Mouse (Mus musculus) kidney, postnatal 4 days (tissue): ENCODE results near the gene Fam184a.
A peak's percentile ranks its signal among the peaks of the same experiment; 100 is the strongest.

Experiments used
- DNase-seq, 2 experiments: peaks; one replicate each; pipeline ENCODE4 v3.0.0; 2021; ENCODE audit warnings: mixed read lengths in 2 of 2

The Fam184a gene

GRCm38 (mm10) chr10:53750955-53751652, at the start of gene Fam184a:
TSS of gene Fam184a (minus strand) at chr10:53751123.
- peak; percentile 77 to 84 for DNase-seq

- DNase-seq: no peak
Observed at GRCm38 (mm10) chr10:53796258-53796581, 45.3 kb upstream of the Fam184a start.

DNA sequence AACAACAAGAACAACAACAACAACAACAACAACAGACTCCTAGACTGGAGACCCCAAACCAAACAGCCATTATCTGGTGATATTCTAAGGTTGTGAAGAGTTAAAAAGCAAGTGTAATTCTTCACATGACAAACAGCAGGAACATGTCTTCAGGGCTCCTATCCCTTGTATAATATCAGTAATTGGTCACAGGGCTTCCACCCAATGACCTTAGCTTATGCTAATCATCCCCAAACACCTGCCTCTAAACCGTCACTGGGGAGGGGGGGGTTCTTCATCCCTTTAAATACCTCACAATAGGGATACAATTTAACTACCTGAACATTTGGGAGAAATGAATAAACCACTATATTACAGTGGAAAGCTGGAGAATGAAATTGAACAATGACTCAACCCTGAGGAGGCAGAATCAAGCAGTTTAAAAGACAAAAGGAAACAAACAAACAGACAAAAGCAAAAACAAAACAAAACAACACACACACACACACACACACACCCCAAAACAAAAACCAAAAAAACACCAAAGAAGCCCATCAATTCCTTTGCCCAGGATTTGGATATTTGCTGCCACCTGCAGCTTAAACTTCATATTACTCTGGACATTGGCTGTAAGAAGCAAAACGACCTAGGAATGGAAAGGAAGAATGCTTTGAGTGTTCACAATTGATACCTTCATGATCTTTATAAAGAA, 44.8 kb upstream of the Fam184a start:
- peak; percentile 40 to 41 for DNase-seq

DNA sequence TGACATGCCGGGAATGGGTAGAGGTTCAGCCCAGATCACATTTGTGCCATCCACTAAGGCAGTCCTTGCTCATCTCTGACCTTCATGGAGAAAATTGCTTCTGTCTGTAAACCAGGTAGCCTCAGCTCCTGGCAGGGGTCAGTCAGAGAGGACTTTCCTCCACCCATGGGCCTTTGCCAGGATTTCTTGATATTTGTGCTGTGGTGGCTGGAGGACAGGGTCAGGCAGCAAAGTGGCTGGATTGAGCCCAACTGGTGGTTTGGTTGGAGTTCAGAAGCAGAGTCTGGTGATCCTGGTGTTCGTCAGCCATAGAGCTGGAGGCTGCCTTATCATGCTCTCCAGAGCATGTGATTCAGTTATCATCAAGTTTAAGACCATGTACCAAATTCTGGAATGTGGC, 40.4 kb upstream of the Fam184a start:
- DNase-seq: no peak

GRCm38 (mm10) chr10:53776591-53776990, 25.7 kb upstream of the Fam184a start:
- DNase-seq: no peak

DNA sequence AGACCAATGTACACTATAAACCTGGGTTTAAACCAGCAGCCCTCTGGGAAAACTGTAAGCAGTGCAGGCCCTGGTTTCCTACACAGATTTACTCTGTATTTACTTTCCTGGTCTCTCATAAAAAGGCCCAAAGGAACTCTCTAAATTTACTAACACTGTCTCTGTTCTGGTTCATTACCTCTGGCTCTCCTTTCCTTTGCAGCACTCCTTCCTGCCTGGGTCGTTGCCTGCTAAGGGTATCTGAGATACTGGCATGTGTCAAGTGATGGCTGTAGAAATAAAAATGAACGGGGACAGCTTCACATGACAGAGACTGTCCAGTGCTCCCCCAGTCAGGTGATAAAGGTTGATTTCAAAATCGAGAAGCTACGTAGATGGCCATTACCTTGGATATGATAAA, 21.8 kb upstream of the Fam184a start:
- no peak for DNase-seq

- no peak for DNase-seq
Observed at GRCm38 (mm10) chr10:53771480-53771879, 20.6 kb upstream of the Fam184a start.

- DNase-seq: no peak
Observed at GRCm38 (mm10) chr10:53768745-53769144, 17.8 kb upstream of the Fam184a start.

- no peak for DNase-seq
Observed at GRCm38 (mm10) chr10:53765471-53765870, 14.5 kb upstream of the Fam184a start.

GRCm38 (mm10) chr10:53752723-53753122, 1.8 kb upstream of the Fam184a start:
- DNase-seq: no peak

DNA sequence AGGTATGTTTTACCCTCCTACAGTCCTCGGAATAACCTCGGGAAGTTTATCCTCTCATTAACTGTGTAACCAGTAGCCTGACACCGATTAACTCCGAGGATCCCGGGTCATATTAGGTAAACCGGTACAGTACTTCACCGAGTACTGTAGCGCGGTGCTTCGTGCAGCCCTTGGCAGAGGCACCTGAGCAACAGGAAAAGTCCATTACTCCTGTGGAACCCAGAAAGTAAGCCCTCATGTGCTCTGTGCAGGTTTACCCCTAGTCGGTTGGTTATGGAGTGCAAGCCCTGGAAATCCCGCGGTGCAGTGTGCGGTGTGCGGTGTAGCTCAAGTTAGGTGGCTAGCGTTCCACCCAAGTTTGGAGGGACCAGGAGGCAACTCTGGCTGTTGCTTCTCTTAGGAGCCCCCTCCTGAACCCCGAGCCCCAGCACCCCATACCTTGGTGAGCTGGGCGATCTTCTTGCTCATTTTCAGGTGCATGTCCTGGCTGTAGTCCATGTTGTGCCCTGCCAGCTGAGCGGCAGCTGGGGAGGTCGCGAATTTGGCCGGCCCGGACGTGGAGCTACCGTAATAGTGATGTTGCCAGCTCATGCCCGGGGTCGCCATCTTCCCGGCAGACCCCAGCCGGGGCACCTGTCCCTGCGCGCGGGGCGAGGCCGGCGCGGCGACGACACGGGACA, 508 bp downstream of the Fam184a start:
- peak; percentile 34 to 60 for DNase-seq

DNA sequence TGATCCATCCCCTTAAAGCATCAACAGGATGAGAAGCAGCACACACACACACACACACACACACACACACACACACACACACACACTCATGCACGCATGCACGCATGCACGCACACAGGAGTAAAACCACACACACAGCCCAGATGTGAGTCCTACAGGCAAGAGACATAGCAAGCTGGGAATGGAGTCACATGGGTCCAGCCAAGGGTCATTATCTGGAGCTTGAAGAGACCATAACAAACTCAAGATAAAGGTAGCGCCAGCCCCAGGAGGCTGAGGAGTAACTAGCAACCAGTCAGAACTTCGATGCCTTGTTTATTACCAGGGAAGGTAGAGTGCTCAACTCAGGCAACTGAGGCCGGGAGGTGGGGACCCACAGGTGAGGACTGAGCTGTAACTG, 4.9 kb downstream of the Fam184a start:
- DNase-seq: no peak

- DNase-seq: no peak
Observed at GRCm38 (mm10) chr10:53742961-53743360, 8.0 kb downstream of the Fam184a start.

DNA sequence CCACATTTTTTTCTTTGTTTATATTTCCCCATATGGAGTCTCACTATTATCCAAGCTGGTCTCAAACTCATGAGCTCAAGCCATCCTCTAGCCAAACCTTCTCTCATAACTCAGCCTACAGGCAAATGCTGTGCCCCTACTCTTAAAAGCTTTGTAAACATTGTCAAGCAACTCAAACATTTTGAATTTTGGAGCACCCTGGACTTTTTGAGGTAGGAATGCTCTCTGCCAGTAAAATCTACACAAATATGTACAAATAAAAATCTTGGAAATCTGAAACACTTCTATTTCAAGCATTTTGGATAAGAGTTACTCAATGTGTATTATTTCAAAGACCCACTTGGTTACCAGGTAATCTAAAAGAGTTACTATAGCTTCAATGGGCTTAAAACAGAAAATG, 10.9 kb downstream of the Fam184a start:
- DNase-seq: no peak

DNA sequence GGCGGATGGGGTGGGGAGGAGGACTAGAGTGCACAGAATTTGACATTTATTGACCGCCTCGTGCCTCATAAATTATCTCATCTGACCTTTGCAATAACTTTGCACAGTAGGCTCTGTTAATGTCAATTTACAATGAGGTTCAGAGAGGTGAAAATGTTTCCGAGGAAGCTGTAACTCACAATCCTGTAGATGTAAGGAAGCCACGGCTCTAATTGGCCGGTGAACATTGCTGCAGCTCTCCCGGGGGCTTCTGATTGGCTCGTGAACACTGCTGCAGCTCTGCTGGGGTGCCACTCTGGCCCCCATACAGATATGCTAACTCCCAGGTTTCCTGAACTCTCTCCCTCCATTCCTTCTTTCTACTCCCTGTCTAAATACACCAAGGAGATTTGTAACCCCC, 12.1 kb downstream of the Fam184a start:
- no peak for DNase-seq

DNA sequence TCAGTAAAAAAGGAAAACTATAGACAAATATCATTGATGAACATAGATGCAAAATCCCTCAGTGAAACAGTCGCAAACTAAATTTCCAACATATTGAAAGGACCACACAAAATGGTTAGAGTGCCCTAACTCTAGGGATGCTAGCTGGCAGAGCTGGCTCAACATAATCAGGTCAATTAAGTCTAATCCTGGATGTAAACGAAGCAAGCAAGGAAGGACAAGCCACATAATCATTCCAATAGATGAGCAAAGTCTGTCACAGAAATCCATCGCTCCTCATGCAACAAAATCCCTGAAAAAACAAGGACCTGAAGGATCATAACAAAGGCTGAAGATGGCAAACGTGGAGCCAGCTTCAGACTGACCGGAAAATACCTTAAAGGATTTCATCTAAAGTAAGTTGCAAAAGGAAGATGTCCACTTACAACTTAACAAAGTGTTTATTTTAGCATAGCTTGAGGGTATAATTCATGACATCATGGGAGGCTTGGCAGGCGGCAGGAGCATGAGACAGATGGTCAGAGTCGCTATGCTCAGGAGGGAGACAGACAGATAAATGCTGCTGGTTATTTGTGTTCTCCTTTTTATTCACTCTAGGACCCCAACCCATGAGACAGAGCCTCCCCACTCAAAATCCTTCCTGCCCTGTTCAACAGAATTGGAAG, 15.6 kb downstream of the Fam184a start:
- no peak for DNase-seq

DNA sequence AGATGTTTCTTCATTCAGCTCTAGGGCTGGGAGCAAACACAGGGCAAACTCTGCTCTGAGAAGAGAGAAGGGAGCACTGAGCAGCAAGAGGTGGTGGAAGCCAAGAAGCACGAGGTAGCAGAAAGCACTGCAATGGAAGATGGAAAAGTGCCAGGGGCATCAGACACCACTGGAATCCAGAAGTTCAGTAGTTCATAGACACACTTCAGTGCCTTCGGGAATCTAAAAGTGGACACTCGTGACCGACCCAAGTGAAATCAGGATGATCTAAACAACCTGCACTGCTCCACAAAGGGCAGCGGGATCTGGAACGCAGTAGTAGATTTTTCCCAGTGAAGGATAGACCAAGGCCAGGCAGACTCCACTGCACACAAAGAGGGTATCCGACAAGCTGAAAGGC, 18.6 kb downstream of the Fam184a start:
- DNase-seq: peak; percentile 13 to 40

GRCm38 (mm10) chr10:53728883-53729282, 22.0 kb downstream of the Fam184a start:
- DNase-seq: no peak

DNA sequence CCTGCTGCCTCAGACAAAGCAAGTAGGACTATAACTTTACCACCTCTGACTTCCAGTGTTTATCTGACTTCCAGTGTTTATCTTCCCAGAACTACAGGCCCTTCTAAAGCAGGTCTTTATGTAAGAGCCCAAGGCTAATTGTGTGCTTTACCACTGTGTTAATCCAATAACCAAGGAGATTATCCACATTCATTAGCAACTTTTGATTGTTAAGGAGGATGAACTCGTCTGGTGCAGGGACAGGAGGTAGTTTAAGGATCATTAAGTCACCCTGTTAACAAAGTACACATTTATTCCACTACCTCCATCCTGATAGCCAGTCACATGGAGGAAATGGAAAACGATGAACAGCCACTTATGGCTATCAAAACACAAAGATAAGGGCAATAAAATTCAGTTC, 25.6 kb downstream of the Fam184a start:
- DNase-seq: no peak

DNA sequence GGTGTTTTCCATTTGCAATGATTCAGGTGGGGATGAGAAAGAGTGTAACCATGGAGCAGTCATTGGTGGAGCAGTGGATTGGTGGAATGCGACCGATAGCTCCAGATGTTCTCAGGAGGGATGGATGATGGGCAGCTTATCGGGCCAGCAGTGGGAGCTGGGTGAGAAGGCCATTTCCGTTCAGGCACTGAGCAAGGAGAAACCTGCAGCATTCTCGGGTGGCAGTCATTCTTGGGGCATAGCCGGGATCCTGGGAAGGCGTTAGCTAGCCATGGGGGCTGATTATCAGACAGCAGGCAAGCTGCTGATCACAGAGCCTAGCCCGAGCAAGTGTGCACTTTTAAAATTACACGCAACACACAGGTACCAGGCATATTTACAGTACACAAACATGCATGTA, 46.4 kb downstream of the Fam184a start:
- DNase-seq: no peak

GRCm38 (mm10) chr10:53698531-53698930, 52.4 kb downstream of the Fam184a start:
- DNase-seq: no peak

DNA sequence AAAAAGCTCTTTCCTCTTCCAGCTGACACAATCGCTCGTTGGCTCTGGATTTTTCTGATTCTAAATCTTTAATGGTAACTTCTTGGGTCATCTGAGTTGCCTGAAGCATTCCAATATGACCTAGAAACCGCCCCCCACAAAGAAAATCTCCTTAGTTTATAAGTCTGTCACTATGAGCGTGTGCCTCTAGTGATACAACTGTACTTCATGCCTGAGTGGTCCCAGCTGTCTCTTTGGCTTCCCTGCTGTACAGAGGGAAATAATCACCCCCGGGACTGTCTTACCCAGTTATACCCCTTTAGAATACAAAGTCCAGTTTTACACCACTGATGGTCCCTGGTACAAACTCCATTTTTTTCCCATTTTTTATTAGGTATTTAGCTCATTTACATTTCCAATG, 56.2 kb downstream of the Fam184a start:
- peak; percentile 20 to 28 for DNase-seq

DNA sequence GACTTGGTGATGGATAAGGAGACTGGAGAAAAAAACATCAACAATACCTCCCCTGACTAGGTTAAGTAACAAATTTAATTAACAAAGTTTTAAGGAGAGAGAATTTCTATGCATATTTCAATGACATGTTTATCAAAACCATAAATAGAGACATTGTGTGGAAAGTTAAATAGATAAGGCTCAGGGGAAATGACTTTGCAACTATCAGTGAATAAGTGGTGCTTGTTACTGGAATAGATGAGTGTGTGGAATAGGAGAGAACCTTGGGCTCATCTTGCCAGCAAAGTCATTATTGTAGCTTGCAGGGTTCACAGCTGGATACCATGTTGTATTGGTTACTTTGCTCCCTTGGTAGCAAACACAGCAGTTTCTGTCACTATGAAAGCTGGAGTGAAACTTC, 59.7 kb downstream of the Fam184a start:
- no peak for DNase-seq
